Mouse (Mus musculus) lung, postnatal 0 days (tissue): ENCODE measurements around the gene Sgta.

Source experiments
- CTCF ChIP-seq: IDR thresholded peaks from 2 replicates; pipeline ENCODE4 v1.5.1; 2016; ENCODE audit warnings: antibody characterized with exemption, mild to moderate bottlenecking
- EP300 ChIP-seq: IDR thresholded peaks from 2 replicates; pipeline ENCODE4 v1.6.1; 2016; ENCODE audit warnings: antibody characterized with exemption, mild to moderate bottlenecking, control low read depth

GRCm38 (mm10) chr10:81089216-81089615 lies 29.2 kb upstream of the Sgta start:
- no peak for TF ChIP-seq CTCF
- no peak for TF ChIP-seq EP300
